Mouse (Mus musculus) liver, embryonic 14.5 days (tissue): ENCODE measurements at regions not wholly inside any gene's neighbourhood (a gene's known extent, or its start where the extent isn't known, plus 50 kb on each side); places are given as distances from the start of the nearest gene placed in this dataset.

Source experiments
- ATAC-seq: fragments of 200-750 bp; cut with Nextera tagmentation; 2 replicates; pipeline ENCODE4 v1.8.0; 2017; ENCODE audit warnings: moderate number of reproducible peaks, mild to moderate bottlenecking, moderate library complexity; ENCODE audit not compliant: insufficient read depth
- DNase-seq, 3 experiments: peaks; one replicate each; pipeline ENCODE4 v3.0.0-alpha.2; 2012 to 2013; ENCODE audit warnings: low read depth in 3 of 3, low spot score in 3 of 3
- H3K27ac ChIP-seq: fragments of 300-500 bp; sonication (generic); 2 replicates; pipeline ENCODE4 v1.5.1; 2014; ENCODE audit warnings: moderate library complexity, mild to moderate bottlenecking, control low read depth, inconsistent platforms
- H3K27me3 ChIP-seq: fragments of 300-500 bp; sonication (generic); 2 replicates; pipeline ENCODE4 v1.6.1; 2014; ENCODE audit warnings: mild to moderate bottlenecking, low read length, moderate library complexity; ENCODE audit not compliant: control insufficient read depth, insufficient read depth
- H3K36me3 ChIP-seq: fragments of 300-500 bp; sonication (generic); replicated peaks from 2 replicates; pipeline ENCODE4 v1.6.1; 2014; ENCODE audit warnings: low read depth; ENCODE audit not compliant: control insufficient read depth, insufficient read depth
- H3K4me1 ChIP-seq, 2 experiments: fragments of 200-500 bp in 1 of 2; fragments of 300-500 bp in 1 of 2; sonication (generic) in 1 of 2; replicated peaks; 2 replicates each; pipeline ENCODE4 v1.6.1; 2012 to 2014; ENCODE audit warnings: antibody characterized with exemption in 1 of 2, inconsistent platforms in 1 of 2, low read length in 1 of 2; ENCODE audit not compliant: control insufficient read depth in 2 of 2, insufficient read depth in 2 of 2
- H3K4me2 ChIP-seq: fragments of 300-500 bp; sonication (generic); 2 replicates; pipeline ENCODE4 v1.6.1; 2014; ENCODE audit warnings: low read depth, mild to moderate bottlenecking, control low read depth, moderate library complexity
- H3K4me3 ChIP-seq, 2 experiments: fragments of 200-500 bp in 1 of 2; fragments of 300-500 bp in 1 of 2; sonication (generic) in 1 of 2; 2 replicates each; pipeline ENCODE4 v1.5.1; 2012 to 2014; ENCODE audit warnings: low read depth in 2 of 2, low read length in 2 of 2, mild to moderate bottlenecking in 2 of 2, control low read depth in 1 of 2, inconsistent platforms in 1 of 2, moderate library complexity in 1 of 2; ENCODE audit not compliant: insufficient read depth in 1 of 2
- H3K9ac ChIP-seq: fragments of 300-500 bp; sonication (generic); replicated peaks from 2 replicates; pipeline ENCODE4 v1.6.1; 2014; ENCODE audit warnings: mild to moderate bottlenecking, control low read depth, moderate library complexity
- H3K9me3 ChIP-seq: fragments of 300-500 bp; sonication (generic); 2 replicates; pipeline ENCODE4 v1.6.1; 2016; ENCODE audit warnings: low read length, mixed read lengths; ENCODE audit not compliant: control insufficient read depth
- CTCF ChIP-seq: IDR thresholded peaks from 2 replicates; pipeline ENCODE4 v1.5.1; 2016; ENCODE audit warnings: antibody characterized with exemption, low read depth, control low read depth
- EP300 ChIP-seq: IDR thresholded peaks from 2 replicates; pipeline ENCODE4 v1.6.1; 2016; ENCODE audit warnings: antibody characterized with exemption, low read depth
- WGBS: fragments of 180-500 bp; shearing (Covaris S2); extraction: QIAGEN DNeasy Blood & Tissue Kit; methylation state at CpG from one replicate; pipeline ENCODE4 v1.1.7; 2014; ENCODE audit not compliant: insufficient replicate concordance; 5-methylcytosine and 5-hydroxymethylcytosine counted together

DNA sequence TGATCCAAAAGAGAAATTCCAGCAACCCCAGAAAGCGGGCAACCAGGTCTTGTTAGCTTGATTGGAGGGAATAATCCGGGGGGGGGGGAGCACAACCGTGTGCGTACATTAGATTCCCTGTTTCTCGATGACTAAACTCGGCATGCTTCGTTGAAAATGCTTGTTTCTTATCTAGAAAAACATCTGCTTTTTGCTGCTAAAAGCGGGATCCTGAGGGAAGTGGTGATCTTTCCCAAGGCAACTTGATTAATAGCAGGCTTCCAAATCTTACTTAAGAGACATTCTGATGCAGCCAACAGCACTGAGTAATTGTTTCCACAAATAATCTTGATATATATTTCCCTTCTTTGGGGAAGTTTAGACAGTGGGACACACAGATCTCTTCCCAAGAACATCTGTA, 338.0 kb upstream of the Pkdcc start:
- Histone ChIP-seq H3K27me3 (no peaks in the 10 kb centered on the region), H3K4me3 (no peak overlapping the region), H3K9ac (no peak overlapping the region), H3K4me1 (no peaks in the 10 kb centered on the region), H3K36me3 (no peaks in the 10 kb centered on the region), H3K9me3 (no peaks in the 10 kb centered on the region), H3K4me2 (no peak overlapping the region), H3K27ac (no peak overlapping the region)
- TF ChIP-seq EP300, result no peak
- TF ChIP-seq CTCF, result no peak
- DNase-seq (no peak), ATAC-seq (no peak)
- 36% methylated on average over 8 of the region's 8 CpGs for WGBS

DNA sequence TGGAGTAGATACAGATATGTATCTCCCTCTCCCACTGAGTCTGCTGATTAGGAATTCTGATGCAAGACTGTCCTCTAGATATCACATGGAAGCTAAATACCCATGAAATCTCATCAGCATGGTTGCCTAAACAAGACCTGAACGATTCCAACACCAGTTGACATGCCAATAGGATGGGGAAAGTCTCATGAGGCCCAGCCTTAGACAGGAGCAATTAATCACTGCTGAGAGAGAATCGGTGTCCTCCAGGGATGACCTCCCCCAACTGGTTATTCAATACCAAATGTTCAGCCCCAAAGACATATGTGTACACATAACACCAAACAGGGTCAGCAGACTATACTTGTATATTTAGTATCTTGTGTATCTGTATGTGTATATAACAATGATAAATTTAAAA, 314.5 kb upstream of the Pkdcc start:
- Histone ChIP-seq H3K9me3 (no peaks in the 10 kb centered on the region), H3K9ac (no peak overlapping the region), H3K4me1 (no peaks in the 10 kb centered on the region), H3K27me3 (no peaks in the 10 kb centered on the region), H3K27ac (no peak overlapping the region), H3K36me3 (no peaks in the 10 kb centered on the region), H3K4me2 (no peak overlapping the region), H3K4me3 (no peak overlapping the region)
- ATAC-seq, result no peak
- TF ChIP-seq EP300 (no peak), CTCF (no peak)
- WGBS, result 50% methylated on average over 2 of the region's 2 CpGs
- no peak for DNase-seq

DNA sequence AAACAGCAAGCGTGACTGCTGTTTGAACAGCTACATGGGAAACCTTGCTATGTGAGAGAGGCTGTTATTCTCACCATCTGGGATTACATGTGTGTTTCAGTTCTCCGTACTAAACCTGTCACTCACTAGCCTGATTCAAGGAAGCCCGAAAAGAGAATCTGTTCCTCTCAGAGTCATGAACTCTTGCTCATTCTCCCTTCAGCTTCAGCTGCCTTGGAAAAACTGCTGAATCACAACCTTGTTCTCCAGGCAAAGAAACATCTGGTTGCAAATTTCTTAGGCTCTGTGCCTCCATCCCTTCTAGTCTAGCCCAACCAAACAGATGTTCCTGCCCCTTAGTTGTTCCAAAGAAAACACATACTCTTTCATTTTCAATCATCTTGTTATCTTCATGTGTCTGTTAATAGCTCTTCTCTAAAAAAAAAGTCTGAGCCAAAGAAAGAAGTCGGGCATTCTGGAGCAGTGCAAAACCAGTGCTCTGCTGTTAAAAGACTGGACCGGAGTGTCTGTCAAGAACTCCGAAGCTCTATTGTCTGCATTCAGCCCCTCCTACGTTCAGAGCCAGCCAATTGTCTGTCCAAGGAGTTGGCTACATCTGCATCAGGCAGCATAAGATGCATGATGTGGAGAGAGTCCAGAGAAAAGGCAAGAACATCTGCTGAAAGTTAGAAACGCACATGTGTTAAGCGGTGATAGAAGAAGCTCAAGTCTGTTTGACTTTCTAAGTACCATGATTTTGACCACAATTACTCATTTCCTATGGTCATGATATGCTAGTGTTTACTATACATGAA, 313.8 kb upstream of the Pkdcc start:
- TF ChIP-seq EP300, result no peak
- TF ChIP-seq CTCF, result no peak
- H3K27ac ChIP-seq, result no peak overlapping the region
- no peaks in the 10 kb centered on the region for H3K9me3 ChIP-seq
- 57% methylated on average over 9 of the region's 9 CpGs for WGBS
- ATAC-seq (no peak), DNase-seq (no peak)
- no peak overlapping the region for H3K4me2 ChIP-seq
- H3K27me3 ChIP-seq, result no peaks in the 10 kb centered on the region
- H3K4me1 ChIP-seq, result no peaks in the 10 kb centered on the region
- no peak overlapping the region for H3K4me3 ChIP-seq
- no peaks in the 10 kb centered on the region for H3K36me3 ChIP-seq
- H3K9ac ChIP-seq, result no peak overlapping the region

DNA sequence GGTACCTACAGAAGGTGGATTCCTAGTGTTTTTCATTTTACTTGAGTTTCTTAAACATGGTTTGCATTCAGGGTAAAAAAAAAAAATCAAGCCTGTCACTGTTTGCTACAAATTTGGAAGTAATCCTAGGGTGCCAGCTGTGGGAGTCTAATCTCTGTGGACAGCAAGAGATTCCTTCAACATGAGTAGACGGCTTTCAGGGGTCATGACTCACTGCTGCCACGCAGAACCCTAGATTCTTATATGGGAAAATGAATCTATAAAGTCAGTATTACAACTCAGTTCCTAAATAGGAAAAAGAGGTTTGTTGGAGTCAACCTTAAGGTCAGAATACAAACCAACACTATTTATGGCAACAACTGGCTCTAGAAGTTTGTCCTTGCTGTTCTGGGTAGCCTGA, 310.1 kb upstream of the Pkdcc start:
- Histone ChIP-seq H3K36me3 (no peaks in the 10 kb centered on the region), H3K4me1 (no peaks in the 10 kb centered on the region), H3K27me3 (no peaks in the 10 kb centered on the region), H3K9me3 (no peaks in the 10 kb centered on the region), H3K4me3 (no peak overlapping the region), H3K27ac (no peak overlapping the region), H3K9ac (no peak overlapping the region), H3K4me2 (no peak overlapping the region)
- no peak for TF ChIP-seq CTCF
- TF ChIP-seq EP300, result no peak
- no peak for DNase-seq
- no peak for ATAC-seq
- WGBS, result 62% methylated on average over 2 of the region's 2 CpGs

DNA sequence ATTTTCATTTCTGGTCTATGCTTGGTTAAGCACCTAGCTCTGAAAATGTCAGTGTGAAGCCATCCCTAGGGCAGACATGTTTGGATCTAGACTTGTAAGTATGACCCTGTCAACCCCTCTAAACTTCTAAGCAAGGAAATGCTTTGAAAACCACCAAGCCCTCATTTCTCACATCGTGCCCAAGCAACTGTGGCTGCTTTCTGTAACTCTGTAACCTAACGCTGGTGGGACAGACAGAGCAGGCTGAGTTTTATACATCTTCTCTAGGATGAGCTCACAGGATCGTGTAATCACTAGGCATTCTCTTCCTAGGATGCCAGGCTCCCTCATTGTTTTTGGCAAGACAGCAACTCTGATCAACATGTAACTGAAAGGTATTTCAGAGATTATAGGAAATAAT, 309.6 kb upstream of the Pkdcc start:
- H3K9ac ChIP-seq, result no peak overlapping the region
- no peaks in the 10 kb centered on the region for H3K4me1 ChIP-seq
- no peak overlapping the region for H3K4me3 ChIP-seq
- no peaks in the 10 kb centered on the region for H3K36me3 ChIP-seq
- no peaks in the 10 kb centered on the region for H3K9me3 ChIP-seq
- H3K27me3 ChIP-seq, result no peaks in the 10 kb centered on the region
- no peak for TF ChIP-seq EP300
- no peak for TF ChIP-seq CTCF
- ATAC-seq (no peak), DNase-seq (no peak)
- 55% methylated on average over 3 of the region's 3 CpGs for WGBS
- no peak overlapping the region for H3K4me2 ChIP-seq
- no peak overlapping the region for H3K27ac ChIP-seq
